Mouse (Mus musculus) kidney, adult 10 weeks (tissue): Measurements from ENCODE around the gene 4921536K21Rik. TPM values are rescaled to one million over a fixed set of nuclear protein-coding genes. Genes with fewer than 3 reads are reported as not detected.

Source experiments
- polyA plus RNA-seq: library from polyadenylated mRNA; stranded (reverse); fragments of 350-450 nt; fragmentation: Illumina TruSeq; extraction: RNeasy Lipid Tissue Mini Kit (QIAGEN cat#74804); gene quantifications from one replicate; pipeline ENCODE4 v1.2.3, GENCODE M21; 2014; ENCODE audit warnings: low read depth, low replicate concordance

Gene 4921536K21Rik
- 0.85 TPM for polyA plus RNA-seq

DNA sequence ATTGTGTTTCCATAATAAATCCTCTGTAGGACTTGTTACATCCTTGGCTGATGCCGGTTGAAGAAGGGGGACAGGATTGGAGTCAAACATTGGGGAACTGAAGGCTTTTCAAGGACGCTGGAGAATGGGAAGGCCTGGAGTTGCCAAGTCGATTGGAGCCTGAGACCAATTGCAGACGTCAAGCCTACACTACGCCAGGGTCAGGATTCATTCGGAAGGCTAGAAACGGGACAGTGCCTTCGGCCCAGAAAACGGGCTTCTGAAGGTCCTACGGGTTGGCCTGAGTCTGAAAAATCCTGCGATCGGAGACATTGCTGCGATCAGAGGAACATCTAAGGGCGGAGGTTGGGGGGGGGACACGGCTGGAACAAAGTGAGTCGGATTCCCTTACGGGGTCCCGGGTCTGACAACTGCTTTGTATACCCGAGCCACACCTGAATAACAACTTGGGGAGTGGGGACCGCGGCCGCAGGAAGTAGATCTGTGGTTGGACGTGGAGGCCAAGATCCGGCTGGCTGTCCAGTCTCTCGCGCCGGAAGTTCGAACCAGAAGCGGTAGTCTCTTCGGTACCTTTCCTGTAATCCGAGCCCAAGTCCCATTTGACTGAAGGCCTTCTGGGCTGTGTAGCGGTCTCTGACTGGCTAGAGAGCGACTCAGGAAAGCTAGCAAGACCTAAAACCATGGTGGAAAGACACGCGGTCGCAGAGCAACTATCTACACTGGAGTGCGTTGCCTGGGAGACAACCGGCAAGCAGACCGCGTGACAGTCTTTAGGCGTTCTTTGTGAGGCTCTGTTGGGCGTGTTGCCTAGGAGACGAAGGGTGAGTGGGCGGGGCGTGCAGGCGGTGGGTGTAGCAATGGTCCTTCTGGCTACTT is at the start of gene 4921536K21Rik, which contains the start of gene Dusp18:
TSS of gene 4921536K21Rik (minus strand) at position 693 of the 876 bp plus-strand sequence.
TSS of gene Dusp18 (plus strand) at position 835 of the 876 bp plus-strand sequence.

DNA sequence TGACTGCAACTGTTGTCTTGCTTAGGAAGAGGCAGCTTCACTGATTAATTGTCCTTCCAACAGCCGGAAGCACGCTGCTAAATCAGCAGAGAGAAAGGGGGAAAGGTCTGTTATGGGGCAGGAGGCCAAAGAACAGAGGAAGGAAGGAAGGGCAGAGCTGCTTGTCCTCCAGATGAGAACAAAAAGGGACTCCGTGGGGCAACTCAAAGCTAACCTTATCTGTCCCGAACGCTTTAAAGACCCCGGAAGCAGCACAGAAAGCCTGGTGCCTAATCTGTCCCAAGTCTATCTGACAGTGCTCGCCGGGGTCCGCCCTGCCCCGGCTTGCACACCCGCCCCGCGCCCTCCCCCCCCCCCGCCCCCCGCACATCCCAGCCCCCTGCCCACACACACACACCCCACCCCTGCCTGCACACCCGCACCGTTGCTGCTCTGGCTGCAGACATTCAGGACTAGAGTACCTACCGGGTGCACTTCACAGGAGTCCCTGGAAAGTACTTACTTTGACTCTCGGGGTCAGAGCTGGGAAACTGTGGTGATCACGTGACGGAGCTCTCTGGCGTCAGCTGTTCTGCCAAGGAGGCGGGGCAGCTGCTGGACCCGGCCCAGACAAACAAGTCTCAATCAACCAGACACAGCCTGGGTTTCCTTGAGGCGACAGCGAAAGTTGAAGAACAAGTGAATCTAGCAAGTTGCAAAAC is 36.8 kb upstream of the 4921536K21Rik start, which contains the start of gene Tcn2:
TSS of gene Tcn2 (minus strand) at position 649 of the 701 bp plus-strand sequence.

GRCm38 (mm10) chr11:3914109-3914840 is 19.4 kb upstream of the 4921536K21Rik start, which contains the start of gene Slc35e4:
Gene Slc35e4, minus strand, starts transcription at chr11:3914664.

DNA sequence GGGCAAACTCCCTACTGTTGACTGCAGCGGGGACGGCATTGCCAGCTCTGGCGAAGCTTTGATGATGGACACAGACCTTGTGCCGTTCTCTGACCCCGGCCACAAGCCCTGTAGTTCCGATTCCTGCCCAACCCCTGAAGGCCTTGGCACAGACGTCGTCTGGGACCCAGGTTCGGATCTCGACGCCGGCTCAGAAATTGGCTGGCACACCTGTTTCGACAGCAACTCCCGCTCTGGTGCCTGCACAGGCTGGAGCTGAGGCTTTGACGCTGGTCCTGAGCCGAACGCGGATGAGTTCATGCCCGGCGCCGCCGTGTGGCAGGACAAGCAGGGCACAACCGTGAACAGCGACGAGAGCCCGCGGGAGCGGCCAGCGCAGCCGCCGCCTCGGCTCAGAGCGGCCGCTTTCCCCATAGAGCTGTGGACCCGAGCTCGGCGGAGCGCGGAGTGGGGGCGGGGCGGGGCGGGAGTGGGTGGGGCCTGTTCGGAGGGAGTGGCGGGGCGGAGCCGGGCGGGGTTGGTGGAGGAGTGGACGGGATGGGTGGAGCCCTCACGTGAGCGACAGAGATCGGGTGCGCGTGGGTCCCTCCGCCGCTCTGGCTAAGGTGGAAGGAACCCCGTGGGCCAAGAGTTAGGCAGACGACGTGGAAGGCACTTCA is 31.3 kb downstream of the 4921536K21Rik start, which contains the start of gene Osbp2:
TSS of gene Osbp2 (minus strand) at position 450 of the 659 bp plus-strand sequence.

Other genes starting within 250 kb of the 4921536K21Rik start
- 22.7 TPM for gene Morc2a, start 245.9 kb downstream of the 4921536K21Rik start, polyA plus RNA-seq
- 1.1 TPM for gene Osbp2, start 31.2 kb downstream of the 4921536K21Rik start, polyA plus RNA-seq
- gene Dusp18, start 142 bp upstream of the 4921536K21Rik start, polyA plus RNA-seq: 5.0 TPM
- gene Slc35e4, start 19.6 kb upstream of the 4921536K21Rik start, polyA plus RNA-seq: not detected
- 37.8 TPM for gene Tcn2, start 37.1 kb upstream of the 4921536K21Rik start, polyA plus RNA-seq
- gene Pes1, start 68.9 kb upstream of the 4921536K21Rik start, polyA plus RNA-seq: 20.6 TPM
- not detected for gene 4930556J24Rik, start 81.7 kb upstream of the 4921536K21Rik start, polyA plus RNA-seq
- gene Gal3st1, start 88.5 kb upstream of the 4921536K21Rik start, polyA plus RNA-seq: 0.49 TPM
- gene Sec14l4, start 136.4 kb upstream of the 4921536K21Rik start, polyA plus RNA-seq: not detected
- gene Sec14l3, start 169.7 kb upstream of the 4921536K21Rik start, polyA plus RNA-seq: 30.7 TPM
- gene Mtfp1, start 200.3 kb upstream of the 4921536K21Rik start, polyA plus RNA-seq: 12.0 TPM
- 0.85 TPM for gene Sec14l2, start 228.3 kb upstream of the 4921536K21Rik start, polyA plus RNA-seq
- gene Rnf215, start 240.1 kb upstream of the 4921536K21Rik start, polyA plus RNA-seq: 2.9 TPM